Mouse (Mus musculus): ENCODE results near the gene Slc44a5.

DNA sequence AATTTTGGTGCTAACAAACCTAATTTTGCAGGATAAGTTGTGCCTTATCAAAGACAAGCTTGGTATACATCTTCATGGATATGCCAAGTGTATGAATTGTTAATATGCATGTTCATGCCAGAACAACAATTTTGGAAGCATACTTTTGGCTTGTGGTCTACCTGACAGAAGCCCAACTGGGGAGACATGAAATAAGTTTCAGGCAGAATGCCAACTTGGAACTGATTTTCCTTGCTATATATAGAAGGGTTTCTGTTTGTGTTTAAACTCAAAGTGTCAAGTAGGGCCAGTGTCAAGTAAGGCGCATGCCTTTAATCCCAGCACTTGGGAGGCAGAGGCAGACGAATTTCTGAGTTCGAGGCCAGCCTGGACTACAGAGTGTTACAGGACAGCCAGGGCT is 149.3 kb downstream of the Slc44a5 start:
- TF ChIP-seq CTCF (conservative IDR thresholded peaks at IDR 0.05; ENCODE audit: low read length) (no peak), POU5F1 (IDR thresholded peaks at IDR 0.05; ENCODE audit: borderline replicate concordance, low read length) (no peak), NANOG (IDR thresholded peaks at IDR 0.05; ENCODE audit: borderline replicate concordance, low read length) (no peak)

Measured in E14TG2a.4 (cell line).